Mouse (Mus musculus) heart, postnatal 4 days (tissue): ENCODE results near the gene Coro1a. TPM values are rescaled to one million over a fixed set of nuclear protein-coding genes. Genes with fewer than 3 reads are reported as not detected.
"Not testable (repeated sequence)": the region's sequence is repeated elsewhere in the genome, so short reads cannot be mapped to it uniquely, and the experiment has no call there.

Source experiments
- DNase-seq: peaks from one replicate; pipeline ENCODE4 v3.0.0; 2021
- total RNA-seq, 2 experiments: library from RNA; stranded (reverse); gene quantifications; 2 replicates each; pipeline ENCODE4 v1.2.3; 2021

Gene Coro1a
- total RNA-seq, 2 experiments from 2014 or later: 8.4 to 9.2 TPM

DNA sequence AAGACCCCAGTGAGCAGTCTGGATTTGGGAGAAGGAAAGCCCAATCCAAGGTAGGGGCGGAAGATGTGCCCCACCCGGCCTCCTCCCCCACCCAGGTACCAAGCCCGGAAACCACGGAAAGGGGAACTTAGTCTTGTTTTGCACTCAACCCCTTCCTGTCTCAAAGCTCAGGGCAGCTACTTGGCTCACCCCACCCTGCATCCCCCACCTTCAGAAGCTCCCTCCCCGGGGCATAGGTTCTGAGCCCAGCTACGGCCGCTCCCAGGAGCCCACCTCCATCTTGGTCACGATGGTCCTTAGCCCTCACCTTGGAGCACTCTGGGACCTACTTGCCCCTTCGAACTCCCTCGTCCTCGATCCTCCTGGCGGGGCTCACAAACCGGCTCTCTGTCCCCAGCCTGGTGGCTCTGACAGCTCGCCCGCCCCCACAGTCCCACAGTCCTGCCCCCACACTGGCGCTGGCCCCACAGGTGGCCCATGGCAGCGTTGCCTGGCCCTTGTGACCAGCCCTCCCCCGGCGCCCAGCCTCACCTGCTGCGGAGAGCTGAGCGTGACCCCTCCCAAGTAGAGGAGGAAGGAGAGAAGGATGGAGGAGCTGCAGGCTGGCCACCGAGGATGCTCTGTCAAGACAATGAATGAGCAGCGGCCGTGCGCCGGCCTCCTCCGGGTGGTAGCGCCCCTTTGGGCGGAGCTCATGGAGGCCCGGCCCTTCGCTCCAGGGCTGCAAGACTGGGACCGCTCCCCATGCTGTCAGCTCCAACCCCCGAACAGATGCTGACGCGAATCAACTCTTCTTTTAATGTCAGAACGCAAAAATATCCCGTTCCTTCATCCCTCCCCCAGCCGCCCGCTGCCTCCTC, 3.2 kb downstream of the Coro1a start:
- peak; percentile 72 for DNase-seq

DNA sequence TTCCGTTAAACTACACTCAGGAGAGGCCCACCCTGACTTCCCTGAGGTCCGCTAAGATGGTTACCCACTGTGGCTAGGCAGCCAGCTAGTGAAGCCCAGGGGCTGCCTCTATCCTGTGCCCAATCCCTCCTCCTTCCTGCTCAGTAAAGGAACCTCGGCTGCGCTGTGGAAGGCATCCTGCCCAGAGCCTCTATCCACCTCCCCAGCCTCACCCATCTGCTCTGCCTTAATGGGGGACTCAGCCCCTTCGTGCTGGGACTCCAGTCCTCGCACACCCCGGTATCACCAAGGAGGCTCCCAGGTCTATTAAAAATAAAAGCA, 3.9 kb downstream of the Coro1a start:
- DNase-seq: no peak

DNA sequence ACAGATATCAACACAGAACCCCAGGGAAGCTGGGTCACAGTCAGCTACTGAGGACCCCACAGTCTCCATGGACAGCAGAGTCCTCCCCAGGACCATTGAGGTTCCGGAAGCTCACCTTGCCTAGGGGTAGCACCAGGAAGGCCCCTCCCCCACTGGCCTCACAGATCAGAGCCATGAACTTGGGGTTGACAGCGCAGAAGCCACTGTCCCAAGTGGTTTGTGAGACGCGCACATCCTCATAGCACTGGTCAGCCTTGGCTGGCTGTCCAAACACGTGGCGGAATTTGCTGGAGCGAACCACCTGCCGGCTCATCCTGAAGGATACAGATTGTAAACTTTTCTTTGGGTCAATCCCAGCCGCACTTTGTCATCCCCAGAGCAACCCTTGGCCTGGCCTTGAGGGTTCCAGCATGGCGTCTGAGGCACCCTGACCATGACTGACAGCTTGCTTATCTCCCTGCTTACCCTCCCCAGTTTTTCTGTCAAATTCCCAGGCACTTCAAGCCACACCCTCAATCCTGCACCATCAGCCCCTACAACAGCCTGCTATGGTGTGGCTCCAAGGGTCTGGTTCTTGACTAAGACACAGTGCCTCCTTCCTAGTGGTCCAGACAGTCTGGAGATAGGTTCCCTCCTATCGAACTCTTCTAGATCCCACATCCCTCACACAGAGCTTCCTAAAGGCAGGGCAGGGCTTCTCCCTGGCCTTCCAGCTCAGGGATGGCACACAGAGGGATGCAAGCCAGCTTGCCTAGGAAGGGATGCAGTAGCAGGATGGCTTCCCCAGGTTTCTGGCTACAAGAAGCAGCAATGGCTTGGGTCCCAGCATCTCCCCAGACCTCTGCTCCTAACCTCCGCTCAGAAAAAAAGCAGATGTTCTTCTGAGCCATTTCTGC, 4.5 kb downstream of the Coro1a start:
- no peak for DNase-seq

DNA sequence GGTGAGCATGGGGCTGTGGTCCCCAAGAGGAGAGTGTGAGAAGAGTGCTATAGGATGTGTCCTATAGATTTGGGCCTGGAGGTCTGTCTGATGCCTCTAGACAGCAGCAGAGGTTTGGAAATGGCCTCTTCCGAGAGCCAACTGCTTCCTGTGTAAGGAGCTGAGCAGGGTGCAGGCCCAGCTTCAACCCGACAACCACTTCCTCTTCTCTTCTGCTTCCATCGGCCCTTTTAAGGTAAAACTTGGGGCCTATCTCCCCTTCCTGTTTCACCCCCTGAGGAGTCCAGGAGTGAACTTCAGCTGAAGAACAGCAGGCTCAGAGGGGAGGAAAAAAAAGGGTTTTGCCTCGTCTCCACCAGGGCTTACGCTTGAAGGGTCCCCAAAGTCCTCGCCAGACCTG, 5.2 kb downstream of the Coro1a start:
- no peak for DNase-seq

DNA sequence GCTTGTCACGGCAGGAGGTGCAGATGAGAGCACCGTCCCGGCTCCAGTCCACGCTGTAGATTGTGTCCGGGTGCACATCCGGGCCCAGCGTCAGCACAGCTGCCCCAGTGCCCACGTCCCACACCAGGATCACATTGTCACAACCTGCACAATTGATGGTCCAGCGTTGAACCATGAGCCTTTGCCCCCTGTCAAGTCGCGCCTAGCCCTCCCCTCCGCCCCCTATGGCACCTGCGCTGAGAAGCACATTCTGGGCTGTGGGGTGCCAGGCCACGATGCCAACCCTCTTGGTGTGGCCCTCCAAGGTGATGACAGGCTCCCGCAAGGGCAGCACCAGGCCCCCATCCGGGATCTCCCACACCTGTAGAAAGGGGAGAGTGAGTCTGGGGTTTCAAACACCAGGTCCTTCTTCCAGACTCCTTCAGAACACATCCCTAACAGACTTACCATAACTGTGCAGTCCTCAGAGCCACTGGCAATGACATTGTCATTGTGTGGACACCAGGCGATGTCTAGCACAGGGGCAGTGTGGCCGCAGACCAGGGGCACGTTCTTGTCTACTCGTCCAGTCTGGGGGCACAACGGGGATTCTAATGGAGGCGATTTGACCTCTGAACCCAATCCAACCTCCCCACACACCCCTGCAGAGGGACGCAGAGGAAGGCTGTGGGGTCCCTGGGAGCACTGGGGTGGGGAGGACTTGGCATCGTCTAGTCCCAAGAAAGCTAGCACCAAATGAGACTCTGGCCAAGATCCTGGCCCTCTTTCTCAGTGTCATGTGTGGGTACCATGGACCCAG, 5.8 kb downstream of the Coro1a start:
- no peak for DNase-seq

DNA sequence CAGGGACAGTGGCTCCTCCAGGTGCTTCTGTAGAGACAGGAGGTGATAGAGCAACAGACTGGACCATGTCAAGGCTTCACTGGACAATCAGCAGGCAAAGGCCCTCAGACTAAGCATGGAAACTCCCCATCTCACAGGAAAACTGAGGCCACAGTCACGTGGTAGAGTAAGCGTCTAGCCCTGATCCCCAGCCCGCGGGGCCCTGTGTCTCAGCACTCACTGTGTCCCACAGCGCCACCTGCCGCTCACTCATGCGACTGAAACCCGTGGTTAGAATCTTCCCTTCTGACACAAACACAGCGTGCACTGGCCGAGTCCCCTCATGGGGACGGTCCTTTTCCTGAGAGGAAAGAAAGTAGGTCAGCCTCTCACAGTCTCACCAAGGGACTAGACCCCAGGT, 6.5 kb downstream of the Coro1a start:
- DNase-seq: peak; percentile 93

DNA sequence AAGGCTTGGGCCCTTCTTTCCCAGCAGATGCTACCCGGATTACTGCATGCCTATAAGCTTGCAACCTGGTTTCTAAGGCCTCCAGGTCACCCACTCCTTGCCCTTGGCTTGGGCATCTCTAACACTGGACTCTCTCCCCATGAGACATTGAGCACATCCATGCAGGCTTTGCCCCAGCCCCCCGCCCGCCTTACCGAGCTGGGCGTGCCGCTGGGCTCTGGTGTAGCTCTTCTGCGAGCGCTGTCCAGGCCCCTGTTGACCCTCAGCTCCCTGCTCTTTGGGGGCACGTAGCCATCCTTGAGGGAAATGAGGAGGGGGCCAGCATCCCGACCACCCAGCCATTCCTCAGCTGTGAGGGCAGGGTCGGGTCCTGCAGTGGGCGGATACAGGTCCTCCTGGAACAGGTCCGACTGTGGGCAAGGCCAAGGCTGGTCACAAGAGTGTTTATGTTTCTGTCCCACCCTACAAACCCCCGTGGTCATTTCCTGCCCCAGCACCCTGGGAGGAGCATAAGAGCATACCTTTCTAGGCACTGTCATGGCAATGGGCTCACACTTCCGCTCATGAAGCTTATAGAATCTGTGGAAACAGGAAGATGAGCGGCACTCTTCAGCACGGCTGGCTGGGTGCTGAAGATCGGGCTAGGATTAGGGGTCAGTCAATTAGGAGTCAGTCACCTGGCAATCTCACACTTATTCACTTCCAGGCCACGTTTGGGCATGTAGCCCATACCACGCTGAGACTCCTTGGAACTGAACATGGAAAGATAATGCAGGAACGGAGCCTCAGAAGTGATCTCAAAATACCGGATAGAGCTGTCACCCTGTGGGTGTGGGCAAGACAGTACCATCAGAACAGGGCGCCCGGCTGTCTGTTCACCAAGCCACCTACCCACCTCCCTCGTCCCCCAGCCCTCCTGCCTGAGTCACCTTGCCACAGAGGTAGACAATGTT, 7.2 kb downstream of the Coro1a start:
- DNase-seq: no peak

DNA sequence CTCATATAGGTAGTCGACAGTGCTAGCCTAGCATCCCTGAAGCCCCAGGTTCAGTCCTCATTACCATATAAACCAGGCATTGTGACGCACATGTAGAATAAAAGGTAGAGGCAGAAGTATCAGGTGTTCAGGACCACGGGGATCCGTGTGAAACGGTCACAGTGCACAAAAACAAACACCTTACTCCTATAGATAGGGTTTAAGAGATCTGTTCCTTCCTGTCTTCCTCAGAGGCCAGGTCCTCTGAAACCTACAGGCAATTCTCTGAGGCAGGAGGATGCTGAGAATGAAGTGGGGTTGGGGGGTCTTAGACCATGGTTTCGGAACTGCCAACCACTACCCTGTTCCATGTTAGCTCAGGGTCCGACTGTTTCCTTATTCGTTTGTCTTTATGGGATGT, 9.7 kb downstream of the Coro1a start:
- DNase-seq: no peak

DNA sequence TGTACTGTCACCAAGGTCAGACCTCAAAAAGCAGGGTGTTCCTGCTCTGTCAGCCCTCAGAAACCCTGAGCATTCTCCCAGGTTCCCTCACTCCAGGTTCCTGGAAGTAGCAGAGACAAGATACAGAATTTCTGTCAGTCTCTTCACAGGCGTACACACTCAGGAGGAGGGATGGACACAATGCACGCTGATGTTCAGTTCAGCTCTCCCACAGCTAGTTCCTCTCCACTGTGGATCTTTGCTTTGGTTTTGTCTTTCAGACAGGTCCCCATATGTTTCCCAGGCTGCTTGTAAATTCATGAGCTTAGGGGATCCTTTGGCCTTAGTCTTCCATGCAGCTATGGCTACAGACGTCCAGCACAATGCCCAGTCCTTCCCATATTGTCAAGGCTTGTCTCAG, 10.7 kb downstream of the Coro1a start:
- no peak for DNase-seq

DNA sequence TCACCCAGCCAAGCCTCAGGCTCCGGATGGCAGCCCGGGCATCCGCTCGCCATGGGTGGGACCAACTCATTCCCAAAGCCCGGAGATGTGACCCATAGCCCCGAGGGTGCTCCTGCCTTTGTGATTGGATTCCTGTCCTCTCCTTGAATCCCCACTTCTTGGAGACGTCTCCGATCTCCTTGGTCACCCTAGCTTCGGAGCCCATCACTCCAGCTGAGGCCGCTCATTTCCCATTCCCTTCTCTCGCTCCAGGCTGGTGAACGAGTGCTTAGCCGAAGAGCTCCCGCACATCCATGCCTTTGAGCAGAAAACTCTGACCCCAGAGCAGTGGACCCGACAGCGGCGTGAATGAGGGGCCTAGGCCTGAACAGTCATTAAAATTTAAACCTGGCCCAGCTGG, 11.3 kb downstream of the Coro1a start:
- no peak for DNase-seq

DNA sequence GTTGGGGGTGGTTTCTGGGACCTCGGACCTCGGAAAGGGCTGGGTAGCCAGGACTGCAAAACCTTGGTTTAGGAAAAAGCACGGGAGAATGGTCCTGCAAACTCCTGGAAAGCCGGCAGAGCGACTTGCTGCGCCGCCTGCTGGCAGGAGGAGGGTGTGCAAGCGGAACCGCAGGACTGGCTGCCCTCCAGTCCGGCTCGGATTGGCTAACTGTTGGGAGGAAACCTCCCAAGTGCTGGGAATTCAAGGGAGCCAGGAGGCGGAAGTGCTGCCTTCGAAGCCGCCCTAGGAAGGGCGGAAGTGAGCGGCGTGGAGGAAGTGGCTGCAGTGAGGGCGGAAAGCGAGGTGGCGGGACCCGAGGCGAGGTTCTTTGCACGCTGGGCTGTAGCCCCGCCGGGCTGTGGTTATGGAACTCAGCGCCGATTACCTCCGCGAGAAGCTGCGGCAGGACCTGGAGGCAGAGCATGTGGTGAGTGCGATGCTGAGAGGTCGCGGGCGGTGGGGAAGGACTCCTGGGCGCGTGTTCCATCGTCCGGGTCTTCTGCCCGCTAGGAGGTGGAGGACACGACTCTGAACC, 11.9 kb downstream of the Coro1a start, which contains the start of gene Slx1b:
Gene Slx1b, minus strand, starts transcription at position 154 of the 577 bp plus-strand sequence.
- peak; percentile 97 for DNase-seq

DNA sequence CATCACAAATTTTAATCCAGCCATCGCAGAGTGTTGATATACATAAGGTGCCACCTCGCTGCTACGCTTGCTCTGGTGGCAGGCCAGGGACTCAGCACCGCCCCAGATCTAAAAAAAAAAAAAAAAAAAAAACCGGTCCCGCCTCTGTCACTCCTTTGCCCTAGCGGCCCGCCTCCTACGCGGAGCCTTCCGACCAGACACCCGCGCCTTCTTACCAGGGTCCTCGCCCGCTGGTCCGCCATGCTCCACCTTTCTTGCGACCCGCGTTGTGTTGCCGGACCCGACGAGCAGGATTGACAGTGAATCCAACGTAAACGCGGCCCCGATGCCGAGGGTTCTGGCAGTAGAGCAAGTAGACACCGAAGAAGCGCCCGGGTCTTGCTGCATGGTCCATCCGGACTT, 12.4 kb downstream of the Coro1a start, which contains the start of gene Bola2:
Gene Bola2, plus strand, starts transcription at position 192 of the 402 bp plus-strand sequence.
- peak; percentile 73 for DNase-seq

DNA sequence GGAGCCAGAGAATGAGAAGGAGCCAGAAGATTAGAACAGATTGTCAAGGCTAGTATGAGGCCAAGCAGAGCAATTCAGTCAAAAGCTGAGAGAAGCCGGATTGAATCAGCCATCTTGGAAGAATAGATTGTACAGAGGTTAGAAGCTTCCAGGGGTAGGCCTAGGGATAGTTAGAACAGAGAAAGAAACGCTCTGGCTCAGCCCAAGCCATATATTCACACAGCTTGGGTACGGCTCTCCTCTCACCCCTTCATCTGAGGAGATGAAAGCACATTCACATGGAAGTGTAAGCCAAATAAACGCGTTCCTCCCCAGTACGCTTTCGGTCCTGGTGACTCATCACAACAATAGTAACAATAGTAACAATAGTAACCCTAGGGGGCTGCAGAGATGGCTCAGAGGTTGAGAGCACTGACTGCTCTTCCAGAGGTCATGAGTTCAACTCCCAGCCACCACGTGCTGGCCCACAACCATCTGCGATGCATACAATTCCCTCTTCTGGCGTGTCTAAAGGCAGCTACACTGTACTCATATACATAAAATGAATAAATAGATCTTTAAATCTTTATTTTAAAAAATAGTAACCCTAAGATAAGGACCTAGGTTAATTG, 13.0 kb downstream of the Coro1a start:
- DNase-seq: no peak

DNA sequence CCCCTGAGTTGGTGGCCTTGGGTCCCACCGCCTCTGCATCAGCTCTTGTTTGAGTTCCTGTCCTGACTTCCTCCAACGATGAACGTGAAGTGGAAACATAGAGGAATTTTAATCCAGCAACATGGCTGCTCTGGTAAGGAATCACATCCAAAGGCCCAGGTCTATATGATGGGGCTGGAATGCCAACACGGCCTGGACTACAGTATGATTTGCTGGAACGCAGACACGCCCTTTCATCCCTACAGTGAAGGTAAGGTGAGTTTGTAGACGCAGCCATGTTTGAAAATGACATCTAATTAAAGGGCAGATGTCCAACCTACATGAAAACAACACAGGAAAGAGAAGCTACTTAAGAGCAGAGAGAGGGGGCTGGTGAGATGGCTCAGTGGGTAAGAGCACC, 13.8 kb downstream of the Coro1a start:
- DNase-seq: no peak

DNA sequence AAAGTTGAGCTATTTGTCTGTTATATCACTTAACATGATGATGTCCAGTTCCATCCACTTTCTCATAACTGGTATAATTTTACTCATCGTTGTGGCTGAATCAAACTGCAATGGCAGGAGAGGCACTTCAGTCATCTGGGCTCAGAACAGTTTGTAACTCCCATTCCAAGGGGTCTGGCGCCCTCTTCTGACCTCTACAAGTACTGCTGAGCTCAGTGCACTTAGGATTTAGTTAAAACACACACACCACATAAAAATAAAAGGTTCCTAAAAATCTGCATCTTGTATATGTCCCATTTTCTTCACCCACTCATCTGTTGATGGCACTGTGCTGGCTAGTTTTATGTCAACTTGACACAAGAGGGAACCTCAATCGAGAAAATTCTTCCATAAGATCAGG, 14.3 kb downstream of the Coro1a start:
- DNase-seq: peak; percentile 91

DNA sequence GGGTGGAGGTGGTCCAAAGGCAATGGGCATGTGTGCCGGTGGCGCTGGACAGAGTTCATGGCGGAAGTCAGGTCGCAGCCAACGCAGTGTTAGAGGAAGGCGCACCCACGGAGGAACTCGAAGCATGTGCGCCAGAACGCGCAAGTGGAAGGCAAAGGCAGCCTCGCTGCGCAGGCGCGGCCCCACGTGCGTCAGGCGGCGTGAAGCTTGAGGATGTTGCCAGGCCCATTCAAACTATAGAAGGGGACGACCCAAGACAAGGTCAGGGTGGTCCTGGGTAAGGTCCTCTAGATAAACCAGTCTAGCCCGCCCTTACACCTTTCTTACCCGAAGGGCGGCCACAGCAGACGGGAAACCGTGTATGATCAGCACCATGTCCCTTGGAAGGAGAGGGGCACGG, 15.2 kb downstream of the Coro1a start:
- no peak for DNase-seq

DNA sequence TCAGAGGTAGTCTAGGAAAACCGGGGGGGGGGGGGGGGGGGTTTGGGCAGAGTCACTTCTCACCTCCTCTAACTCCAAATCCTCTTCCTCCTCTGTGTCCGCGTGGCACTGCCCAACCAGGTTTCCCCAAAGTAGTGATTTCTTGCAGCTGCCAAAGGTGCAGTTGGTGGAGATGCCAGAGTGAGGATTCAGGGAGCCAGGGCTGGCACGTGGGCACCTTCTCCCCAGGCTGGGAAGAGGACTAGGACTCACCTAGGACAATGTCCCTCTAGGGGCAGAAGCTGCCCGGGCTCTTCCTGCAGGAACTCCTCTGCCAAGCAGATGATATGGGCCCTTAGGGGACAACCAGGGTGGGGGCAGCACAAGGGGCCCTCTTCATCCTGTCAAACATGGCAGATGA, 15.9 kb downstream of the Coro1a start:
- DNase-seq: no peak

DNA sequence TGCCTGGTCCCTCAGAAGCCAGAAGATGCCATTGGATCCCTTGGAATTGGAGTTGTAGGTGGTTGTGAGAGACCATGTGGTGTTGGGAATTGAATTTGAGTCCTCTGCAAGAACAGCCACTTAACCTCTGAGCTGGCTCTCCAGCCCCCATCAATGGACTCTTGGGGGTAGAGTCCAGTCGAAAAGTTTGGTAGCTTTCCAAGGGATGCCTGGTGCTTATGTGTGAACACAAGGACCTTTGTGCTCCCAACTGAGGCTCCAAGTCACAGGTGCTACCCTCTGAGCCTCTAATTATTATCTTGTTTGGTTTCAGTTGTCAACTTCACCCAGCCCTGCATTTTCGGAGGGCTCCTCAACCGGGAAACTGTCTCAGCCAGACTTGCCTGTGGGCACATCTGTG, 16.9 kb downstream of the Coro1a start:
- no peak for DNase-seq

DNA sequence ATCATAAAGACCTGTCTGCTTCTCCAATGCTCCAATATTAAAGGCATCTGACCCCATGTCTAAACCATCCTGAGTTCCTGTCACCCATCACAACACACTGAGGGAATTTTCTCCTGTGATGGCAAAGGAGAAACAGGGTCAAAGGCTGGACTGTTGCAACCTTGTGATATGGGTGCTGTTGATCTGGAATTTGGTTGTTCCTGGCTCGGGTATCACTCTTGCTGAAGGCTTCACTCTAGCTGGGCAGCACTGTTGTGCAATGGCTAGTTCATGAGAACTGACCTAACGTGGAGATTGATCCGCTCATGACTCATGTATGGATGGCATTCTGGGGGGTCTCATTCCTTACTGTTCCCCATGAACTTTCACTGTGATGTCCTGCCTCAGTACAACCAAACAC, 18.6 kb downstream of the Coro1a start:
- no peak for DNase-seq

DNA sequence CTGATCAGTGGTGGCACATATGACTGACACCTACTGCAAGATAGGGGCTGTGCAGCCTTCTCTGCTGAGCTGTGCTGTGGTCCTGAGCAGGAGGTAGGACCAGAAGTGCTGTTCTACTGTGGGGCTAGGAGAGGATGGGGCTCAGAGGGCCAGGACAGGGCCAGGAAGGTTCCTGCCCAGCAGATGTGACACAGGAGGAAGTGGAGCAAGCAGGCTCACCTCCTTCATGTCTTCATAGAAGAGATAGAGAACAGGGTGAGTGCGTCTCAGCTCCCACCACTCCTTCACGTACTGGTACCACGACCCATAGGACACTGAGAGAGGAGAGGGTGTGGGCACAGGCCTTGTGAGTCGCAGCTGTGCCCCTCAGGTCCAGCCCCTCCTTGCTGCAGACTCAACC, 19.4 kb downstream of the Coro1a start:
- not testable (repeated sequence) for DNase-seq

DNA sequence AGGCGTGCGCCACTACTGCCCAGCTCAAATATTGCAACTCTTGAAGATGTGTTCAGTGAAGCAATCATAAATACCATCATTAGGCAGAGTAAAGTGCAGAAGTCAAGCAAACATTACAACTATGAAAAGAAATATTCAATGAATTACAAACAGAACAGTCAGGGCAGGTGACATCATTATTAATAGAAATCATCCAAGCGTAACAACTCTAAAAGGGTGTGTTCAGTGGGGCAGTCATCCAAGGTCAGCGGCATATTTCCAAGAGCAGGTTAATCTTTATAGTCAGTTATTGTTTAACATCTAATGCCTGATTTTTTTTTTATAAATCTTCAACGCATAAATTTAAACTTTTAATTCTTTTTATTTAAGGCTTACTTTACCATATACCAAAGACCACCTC, 26.4 kb downstream of the Coro1a start:
- no peak for DNase-seq
